Mouse (Mus musculus) CH12.LX (cell line): ENCODE measurements around the gene Rras. TPM values are rescaled to one million over a fixed set of nuclear protein-coding genes. Genes with fewer than 3 reads are reported as not detected.
A peak's percentile ranks its signal among the peaks of the same experiment; 100 is the strongest.

Experiments
- DNase-seq: peaks from one replicate; pipeline ENCODE4 v3.0.0-alpha.2; 2013; ENCODE audit errors: extremely low read depth
- H3K27ac ChIP-seq: 2 replicates; pipeline ENCODE4 v1.5.1; 2012; ENCODE audit warnings: low read depth, mild to moderate bottlenecking, control low read depth, moderate library complexity; ENCODE audit not compliant: insufficient read depth
- H3K27me3 ChIP-seq: replicated peaks from 2 replicates; pipeline ENCODE3; 2012; ENCODE audit warnings: inconsistent platforms
- H3K36me3 ChIP-seq, 2 experiments: replicated peaks in 1 of 2; 2 replicates each; pipeline versions ENCODE3 to v1.6.1; 2012; ENCODE audit warnings: inconsistent platforms in 1 of 2, low read length in 1 of 2, mild to moderate bottlenecking in 1 of 2, mixed read lengths in 1 of 2, moderate library complexity in 1 of 2; ENCODE audit not compliant: control insufficient read depth in 1 of 2, insufficient read depth in 1 of 2
- H3K4me1 ChIP-seq, 2 experiments: 2 replicates each; pipeline ENCODE4 v1.6.1; 2012; ENCODE audit warnings: inconsistent platforms in 1 of 2, moderate library complexity in 1 of 2; ENCODE audit not compliant: insufficient read depth in 2 of 2, control insufficient read depth in 1 of 2
- H3K4me2 ChIP-seq: 2 replicates; pipeline ENCODE4 v1.6.1; 2012; ENCODE audit warnings: low read depth, mild to moderate bottlenecking, control low read depth; ENCODE audit not compliant: poor library complexity, insufficient read depth, severe bottlenecking
- H3K4me3 ChIP-seq, 3 experiments: fragments of 150-350 bp in 1 of 3; sonication (generic) in 1 of 3; replicated peaks in 1 of 3; 2 replicates each; pipeline versions ENCODE3 to v1.5.1; 2011 to 2012; ENCODE audit warnings: low read depth in 2 of 3, low read length in 2 of 3, mild to moderate bottlenecking in 2 of 3, moderate library complexity in 2 of 3, control low read depth in 1 of 3, improper control_type of control experiment in 1 of 3, inconsistent platforms in 1 of 3, mixed read lengths in 1 of 3; ENCODE audit not compliant: poor library complexity in 1 of 3
- H3K79me2 ChIP-seq: replicated peaks from 2 replicates; pipeline ENCODE4 v1.6.1; 2012; ENCODE audit warnings: mild to moderate bottlenecking, moderate library complexity; ENCODE audit not compliant: control insufficient read depth, poor library complexity, insufficient read depth, severe bottlenecking; ENCODE audit errors: extremely low read depth
- H3K9ac ChIP-seq: 2 replicates; pipeline ENCODE4 v1.6.1; 2012; ENCODE audit warnings: low read depth, mild to moderate bottlenecking, control low read depth, moderate library complexity; ENCODE audit not compliant: insufficient read depth
- H3K9me3 ChIP-seq: replicated peaks from 2 replicates; pipeline ENCODE3; 2012; ENCODE audit warnings: low read length, inconsistent platforms, mixed read lengths
- BHLHE40 ChIP-seq: IDR thresholded peaks from 2 replicates; pipeline ENCODE4 v1.6.1; 2011; ENCODE audit warnings: mild to moderate bottlenecking, low read depth, low read length, improper control_type of control experiment
- CHD2 ChIP-seq: IDR thresholded peaks from 2 replicates; pipeline ENCODE4 v1.6.1; 2011; ENCODE audit warnings: low read length, improper control_type of control experiment
- CTCF ChIP-seq, 2 experiments: IDR thresholded peaks in 1 of 2; conservative IDR thresholded peaks in 1 of 2; 2 replicates each; pipeline ENCODE4 v1.5.1; 2011 to 2012; ENCODE audit warnings: low read depth in 2 of 2, low read length in 2 of 2, improper control_type of control experiment in 1 of 2, inconsistent platforms in 1 of 2, mild to moderate bottlenecking in 1 of 2, moderate library complexity in 1 of 2
- E2F4 ChIP-seq: IDR thresholded peaks from 2 replicates; pipeline ENCODE4 v1.6.1; 2011; ENCODE audit warnings: low read depth, low read length, improper control_type of control experiment; ENCODE audit not compliant: insufficient replicate concordance
- ELF1 ChIP-seq: IDR thresholded peaks from 2 replicates; pipeline ENCODE4 v1.6.1; 2014; ENCODE audit warnings: low read depth, mild to moderate bottlenecking, inconsistent platforms, low read length, improper control_type of control experiment
- EP300 ChIP-seq: IDR thresholded peaks from 2 replicates; pipeline ENCODE4 v1.6.1; 2011; ENCODE audit warnings: low read length, improper control_type of control experiment
- ETS1 ChIP-seq: conservative IDR thresholded peaks from 2 replicates; pipeline ENCODE4 v1.6.1; 2012; ENCODE audit warnings: low read depth, mild to moderate bottlenecking, inconsistent platforms, low read length, improper control_type of control experiment, moderate library complexity
- HCFC1 ChIP-seq: IDR thresholded peaks from 2 replicates; pipeline ENCODE4 v1.6.1; 2012; ENCODE audit warnings: low read depth, mild to moderate bottlenecking, inconsistent platforms, low read length, improper control_type of control experiment
- IRF4 ChIP-seq: IDR thresholded peaks from 2 replicates; pipeline ENCODE4 v1.6.1; 2014; ENCODE audit warnings: low read depth, mild to moderate bottlenecking, inconsistent platforms, low read length, improper control_type of control experiment
- MAX ChIP-seq: IDR thresholded peaks from 2 replicates; pipeline ENCODE4 v1.6.1; 2011; ENCODE audit warnings: low read length, improper control_type of control experiment
- MYC ChIP-seq: IDR thresholded peaks from 2 replicates; pipeline ENCODE4 v1.6.1; 2011; ENCODE audit warnings: low read depth, mild to moderate bottlenecking, improper control_type of control experiment, low read length
- NELFE ChIP-seq: IDR thresholded peaks from 2 replicates; pipeline ENCODE4 v1.6.1; 2011; ENCODE audit warnings: low read depth, low read length, improper control_type of control experiment
- NRF1 ChIP-seq: IDR thresholded peaks from 2 replicates; pipeline ENCODE4 v1.6.1; 2014; ENCODE audit warnings: low read depth, mild to moderate bottlenecking, inconsistent platforms, low read length, improper control_type of control experiment, moderate library complexity
- PAX5 ChIP-seq: IDR thresholded peaks from 2 replicates; pipeline ENCODE4 v1.6.1; 2012; ENCODE audit warnings: low read length, inconsistent platforms, mixed read lengths
- POLR2A ChIP-seq: IDR thresholded peaks from 2 replicates; pipeline ENCODE4 v1.6.1; 2011; ENCODE audit warnings: low read depth, mild to moderate bottlenecking, improper control_type of control experiment, low read length
- POLR2AphosphoS2 ChIP-seq: IDR thresholded peaks from 2 replicates; pipeline ENCODE4 v1.6.1; 2011; ENCODE audit warnings: low read depth, low read length, improper control_type of control experiment
- RAD21 ChIP-seq: IDR thresholded peaks from 2 replicates; pipeline ENCODE4 v1.6.1; 2011; ENCODE audit warnings: low read depth, mild to moderate bottlenecking, low read length, improper control_type of control experiment, moderate library complexity
- SIN3A ChIP-seq: IDR thresholded peaks from 2 replicates; pipeline ENCODE4 v1.6.1; 2012; ENCODE audit warnings: low read length, improper control_type of control experiment, inconsistent platforms
- TBP ChIP-seq: conservative IDR thresholded peaks from 2 replicates; pipeline ENCODE4 v1.6.1; 2011; ENCODE audit warnings: low read depth, low read length, improper control_type of control experiment
- TCF12 ChIP-seq: IDR thresholded peaks from 2 replicates; pipeline ENCODE4 v1.6.1; 2014; ENCODE audit warnings: low read depth, mild to moderate bottlenecking, inconsistent platforms, low read length, improper control_type of control experiment
- UBTF ChIP-seq: IDR thresholded peaks from 2 replicates; pipeline ENCODE4 v1.6.1; 2012; ENCODE audit warnings: low read depth, mild to moderate bottlenecking, inconsistent platforms, low read length, improper control_type of control experiment, moderate library complexity
- USF2 ChIP-seq: conservative IDR thresholded peaks from 2 replicates; pipeline ENCODE4 v1.6.1; 2011; ENCODE audit warnings: low read depth, low read length, improper control_type of control experiment
- ZC3H11A ChIP-seq: IDR thresholded peaks from 2 replicates; pipeline ENCODE4 v1.6.1; 2012; ENCODE audit warnings: low read depth, mild to moderate bottlenecking, inconsistent platforms, low read length, improper control_type of control experiment
- ZKSCAN1 ChIP-seq: IDR thresholded peaks from 2 replicates; pipeline ENCODE4 v1.6.1; 2012; ENCODE audit warnings: low read depth, inconsistent platforms, low read length, improper control_type of control experiment, borderline replicate concordance
- ZNF384 ChIP-seq: IDR thresholded peaks from 2 replicates; pipeline ENCODE4 v1.6.1; 2012; ENCODE audit warnings: low read depth, low read length, improper control_type of control experiment, inconsistent platforms
- dilution Hi-C: fragments of 300-500 bp; cut with MboI; formaldehyde crosslinking; loops from 2 replicates; pipeline ENCODE4 v1.14.3; 2020; ENCODE audit warnings: low sequenced_read_pairs; ENCODE audit not compliant: extremely low pct_unique_long_range_greater_than_20kb, extremely low pct_ligation_motif_present
- in situ Hi-C: fragments of 300-500 bp; cut with MboI; formaldehyde crosslinking; loops from 3 replicates; pipeline ENCODE4 v1.14.3; 2019; ENCODE audit warnings: low sequenced_read_pairs, low pct_ligation_motif_present, low pct_unique_long_range_greater_than_20kb, mixed read lengths
- polyA plus RNA-seq: library from polyadenylated mRNA; unstranded; fragments of >175 nt; gene quantifications from 2 replicates; pipeline ENCODE4 v1.2.1, GENCODE M21; 2012; ENCODE audit warnings: low read depth; ENCODE audit not compliant: insufficient read length
- total RNA-seq, 2 experiments: library from RNA; depleted of rRNA; stranded (reverse); fragments of 300-350 nt in 1 of 2; fragments of >200 nt in 1 of 2; gene quantifications; 2 replicates each; pipeline ENCODE4 v1.2.3; 2012 to 2014

Rras gene
- total and polyA plus RNA-seq, 3 experiments = 7.2 to 19.8 (median 10.6) TPM

DNA sequence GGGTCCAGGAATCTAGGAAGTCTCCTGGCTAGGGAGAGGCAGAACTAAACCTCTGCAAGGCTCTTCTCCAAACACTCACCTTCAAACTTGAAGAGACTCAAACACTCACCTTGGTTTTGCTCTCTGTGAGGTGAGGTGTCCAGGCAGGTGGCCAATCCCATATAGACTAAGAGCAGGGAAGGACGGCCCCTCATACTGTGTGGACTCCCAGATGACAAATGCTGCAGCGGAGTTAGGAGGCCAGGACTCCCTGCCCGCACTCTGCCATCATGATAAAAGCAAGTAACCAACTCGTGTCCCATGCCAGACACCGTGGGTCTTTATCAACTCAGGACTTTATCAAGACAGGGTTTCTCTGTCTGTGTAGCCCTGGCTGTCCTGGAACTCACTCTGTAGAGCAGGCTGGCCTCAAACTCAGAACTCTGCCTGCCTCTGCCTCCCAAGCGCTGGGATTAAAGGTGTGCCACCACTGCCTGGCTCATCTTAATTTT, 42.9 kb downstream of the Rras start:
- dilution Hi-C loops = no loop called here

DNA sequence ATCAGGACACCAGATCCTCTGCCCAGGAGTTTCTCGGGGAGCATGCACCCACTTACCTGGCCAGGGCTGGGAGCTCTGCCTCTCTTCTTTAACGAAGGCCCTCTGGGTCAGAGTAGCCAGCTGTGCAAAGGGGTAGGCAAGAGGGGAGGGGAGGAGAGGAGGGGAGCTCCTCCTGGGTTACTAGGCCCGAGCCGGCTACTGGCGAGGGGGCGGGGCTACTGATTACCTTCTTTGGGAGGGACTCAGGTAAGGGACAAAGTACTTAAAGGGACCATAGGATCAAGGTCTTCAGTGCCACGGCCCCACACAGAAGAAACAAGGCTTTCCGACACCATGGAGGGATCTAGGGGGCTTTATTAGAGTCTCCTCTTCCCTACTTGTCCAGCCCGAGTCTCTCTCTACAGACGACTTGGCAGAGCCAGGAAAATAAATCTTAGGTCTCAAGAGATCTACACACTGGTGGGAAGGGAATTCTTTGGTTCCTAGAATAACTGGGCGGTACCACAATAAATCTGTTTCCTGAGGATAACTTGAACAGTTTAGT, 43.8 kb downstream of the Rras start:
- peak; percentile 24 for DNase-seq
- Histone ChIP-seq H3K4me1 (peaks cover 5 to 43% of the 10 kb centered on the region in 2 experiments), H3K27me3 (no peaks in the 10 kb centered on the region), H3K27ac (no peak overlapping the region), H3K4me2 (peak overlapping the region; percentile 76), H3K9ac (peak overlapping the region; percentile 53), H3K36me3 (peaks cover 0 to 26% of the 10 kb centered on the region in 2 experiments), H3K79me2 (peaks cover 33% of the 10 kb centered on the region), H3K4me3 (peak overlapping the region; percentile 21 to 99 (median 82)), H3K9me3 (no peaks in the 10 kb centered on the region)
- dilution Hi-C loops (no loop called here), in situ Hi-C loops (no loop called here)
- TF ChIP-seq POLR2A (no peak), HCFC1 (no peak), EP300 (no peak), E2F4 (no peak), TBP (no peak)

More for the DNA sequence above, 42.9 kb downstream of the Rras start:
- Histone ChIP-seq H3K4me2 (no peak overlapping the region), H3K36me3 (peaks cover 0 to 20% of the 10 kb centered on the region in 2 experiments), H3K27ac (no peak overlapping the region), H3K4me3 (no peak overlapping the region), H3K9me3 (no peaks in the 10 kb centered on the region), H3K27me3 (no peaks in the 10 kb centered on the region), H3K4me1 (peaks cover 5 to 45% of the 10 kb centered on the region in 2 experiments), H3K9ac (0 out of 2 replicates have a peak overlapping the region, but pooled peaks have one; percentile 53), H3K79me2 (peaks cover 30% of the 10 kb centered on the region)
- in situ Hi-C loops = no loop called here
- no peak for DNase-seq
- TF ChIP-seq MYC (no peak), E2F4 (no peak), HCFC1 (no peak), UBTF (no peak), SIN3A (no peak), ZC3H11A (no peak), CHD2 (no peak), TBP (no peak), ZNF384 (no peak), CTCF (conservative IDR thresholded peaks at IDR 0.05 in 1 of 2, IDR thresholded peaks at IDR 0.05 in 1 of 2; ENCODE audit: low read depth in 2 of 2, low read length in 2 of 2) (no peak)

DNA sequence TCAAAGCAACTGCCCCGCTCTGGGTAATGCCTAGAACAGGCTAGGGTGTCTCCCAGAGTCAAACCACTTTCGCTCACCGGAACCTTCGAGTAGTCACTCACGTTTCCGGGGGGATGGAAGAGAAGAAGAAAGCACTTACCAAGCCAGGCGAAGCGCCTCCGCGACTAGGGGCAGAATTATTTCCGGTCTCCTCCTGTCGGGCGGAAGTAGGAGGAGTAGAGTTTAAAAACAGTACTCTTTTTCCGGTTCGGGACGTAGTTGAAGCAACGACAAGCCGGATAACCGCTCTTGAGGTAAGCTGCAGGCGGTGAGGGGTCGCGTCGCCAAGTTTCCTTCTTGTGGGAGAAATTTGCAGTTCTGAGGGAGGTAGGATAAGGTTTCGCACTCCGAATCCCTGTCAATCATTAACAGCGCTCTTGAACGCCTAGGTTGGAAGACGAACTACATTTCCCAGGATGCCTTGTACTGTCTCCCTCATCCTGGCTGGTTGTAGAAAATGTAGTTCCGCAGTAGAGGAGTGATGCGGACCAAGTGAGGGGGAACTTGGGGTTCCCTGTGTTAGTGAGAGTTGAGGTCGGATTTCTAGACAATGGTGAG, 44.6 kb downstream of the Rras start, which contains the start of the genes Nosip and Prrg2:
TSS of gene Nosip (plus strand) at position 191 of the 597 bp plus-strand sequence.
TSS of gene Prrg2 (minus strand) at position 439 of the 597 bp plus-strand sequence.
- peak; percentile 98 for DNase-seq
- H3K36me3 ChIP-seq = peaks cover 0 to 28% of the 10 kb centered on the region in 2 experiments
- H3K27ac ChIP-seq = peak within 1 kb of the TSS; percentile 75
- peak within 1 kb of the TSS; percentile 82 to 99 (median 94) for H3K4me3 ChIP-seq
- H3K4me1 ChIP-seq = peaks cover 5 to 36% of the 10 kb centered on the region in 2 experiments
- no peaks in the 10 kb centered on the region for H3K9me3 ChIP-seq
- in situ Hi-C loops = no loop called here
- H3K79me2 ChIP-seq = peaks cover 35% of the 10 kb centered on the region
- peak within 1 kb of the TSS; percentile 97 for H3K9ac ChIP-seq
- H3K27me3 ChIP-seq = no peaks in the 10 kb centered on the region
- dilution Hi-C loops = no loop called here
- peak within 1 kb of the TSS; percentile 87 for H3K4me2 ChIP-seq
- TF ChIP-seq TBP (peak; percentile 96), NELFE (peak; percentile 81), PAX5 (no peak), SIN3A (peak; percentile 96), POLR2AphosphoS2 (no peak; the same call in 1 of the 2 replicates), ELF1 (peak; percentile 93), RAD21 (no peak), ZNF384 (no peak; the same call in 1 of the 2 replicates), ZKSCAN1 (no peak), MAX (peak; percentile 59; the same call in 1 of the 2 replicates), NRF1 (no peak), ETS1 (peak; percentile 54; the same call in 1 of the 2 replicates), USF2 (no peak), TCF12 (peak; percentile 91), BHLHE40 (peak; percentile 61), IRF4 (peak; percentile 81)
